9 mouse cellular contexts compared by ENCODE assay signal in genomic region chr2:26118584-26119309, GRCm38 (mm10). TPM values are rescaled to one million over a fixed set of nuclear protein-coding genes. Genes with fewer than 3 reads are reported as not detected.
A peak's percentile ranks its signal among the peaks of the same experiment; 100 is the strongest.
DNase-seq lines count a peak whose midpoint lies in the region; ATAC-seq and TF ChIP-seq lines count a peak whose summit lies in the region.
"Had no signal": no experiment of that assay in that cellular context is flagged by ENCODE, and none has a peak within 500 bp of the region (broad histone marks: within the 10 kb centered on the region; RNA-seq: fewer than 3 reads in every experiment).

No protein-coding gene starts in this region.

- H3K9ac ChIP-seq in hindbrain, postnatal 0 days (replicated peaks; ENCODE audit: low read length) = 0 out of 2 replicates have a peak overlapping the region, but pooled peaks have one; percentile 17
- no peak overlapping the region for H3K9ac ChIP-seq in lung, postnatal 0 days (replicated peaks; ENCODE audit: low read depth)

- no peak for TF ChIP-seq EP300 in lung, postnatal 0 days (IDR thresholded peaks at IDR 0.05)

- H3K27ac ChIP-seq in hindbrain, postnatal 0 days = peak overlapping the region; percentile 67
- no peak overlapping the region for H3K27ac ChIP-seq in lung, postnatal 0 days (ENCODE audit: low read length)
- H3K27ac ChIP-seq: macrophage had no signal

- H3K9me3 ChIP-seq in megakaryocyte, embryonic 14.5 days = no peaks in the 10 kb centered on the region
- no peaks in the 10 kb centered on the region for H3K9me3 ChIP-seq in hindbrain, postnatal 0 days (ENCODE audit: low read length)
- H3K9me3 ChIP-seq in lung, postnatal 0 days (ENCODE audit: low read length) = no peaks in the 10 kb centered on the region

- peaks cover 95% of the 10 kb centered on the region for H3K4me1 ChIP-seq in megakaryocyte, embryonic 14.5 days
- peaks cover 12% of the 10 kb centered on the region for H3K4me1 ChIP-seq in hindbrain, postnatal 0 days (ENCODE audit: insufficient read depth, low read length)
- H3K4me1 ChIP-seq in lung, postnatal 0 days (ENCODE audit: insufficient read depth, low read depth, low read length) = peaks cover 16% of the 10 kb centered on the region

- peak; percentile 45 for DNase-seq in adrenal gland, adult 2 months
- DNase-seq in adrenal gland, adult 8-10 months = no peak
- DNase-seq in hindbrain, postnatal 0 days (ENCODE audit: low spot score) = peak; percentile 72
- DNase-seq in lung, postnatal 0 days (ENCODE audit: low spot score) = no peak
- no peak for DNase-seq in ovary, postnatal 14 days (ENCODE audit: low spot score)
- DNase-seq in testis, postnatal 14 days (ENCODE audit: low spot score) = no peak

- H3K4me3 ChIP-seq in megakaryocyte, embryonic 14.5 days (replicated peaks) = peak overlapping the region; percentile 70
- H3K4me3 ChIP-seq in hindbrain, postnatal 0 days (ENCODE audit: low read length) = no peak overlapping the region
- no peak overlapping the region for H3K4me3 ChIP-seq in lung, postnatal 0 days (ENCODE audit: low read depth, low read length)

- H3K27me3 ChIP-seq in megakaryocyte, embryonic 14.5 days (replicated peaks) = peaks cover 54% of the 10 kb centered on the region
- H3K27me3 ChIP-seq in hindbrain, postnatal 0 days (ENCODE audit: insufficient read depth, low read length) = no peaks in the 10 kb centered on the region; the same call in 1 of the 2 replicates
- no peaks in the 10 kb centered on the region for H3K27me3 ChIP-seq in lung, postnatal 0 days (replicated peaks; ENCODE audit: insufficient read depth, low read length)

- no peak for TF ChIP-seq CTCF in hindbrain, postnatal 0 days (IDR thresholded peaks at IDR 0.05; ENCODE audit: low read depth)
- TF ChIP-seq CTCF in lung, postnatal 0 days (IDR thresholded peaks at IDR 0.05) = no peak

- no peak for ATAC-seq in megakaryocyte, adult 5-6 weeks (ENCODE audit: poor library complexity, severe bottlenecking)
- peak; percentile 53 for ATAC-seq in hindbrain, postnatal 0 days
- ATAC-seq in lung, postnatal 0 days = peak; percentile 18

- no peak overlapping the region for H3K4me2 ChIP-seq in hindbrain, postnatal 0 days (ENCODE audit: low read depth, low read length)
- no peak overlapping the region for H3K4me2 ChIP-seq in lung, postnatal 0 days (replicated peaks; ENCODE audit: low read depth, low read length)

- 44% methylated on average over 4 of the region's 4 CpGs for WGBS in hindbrain, postnatal 0 days
- 53% methylated on average over 4 of the region's 4 CpGs for WGBS in lung, postnatal 0 days

- H3K36me3 ChIP-seq in megakaryocyte, embryonic 14.5 days (replicated peaks; ENCODE audit: low read length) = peaks cover 26% of the 10 kb centered on the region
- no peaks in the 10 kb centered on the region for H3K36me3 ChIP-seq in hindbrain, postnatal 0 days (ENCODE audit: insufficient read depth, low read length)
- H3K36me3 ChIP-seq in lung, postnatal 0 days (ENCODE audit: insufficient read depth, low read length) = no peaks in the 10 kb centered on the region

RNA-seq across cellular contexts. Expression of gene Nacc2, which starts 4.3 kb away (rescaled TPM):
- 10 to 100 TPM; 36.1 to 52.3 TPM for total RNA-seq in adrenal gland, adult 2 months (2021)
- 69.8 and 94.3 TPM in 2 replicates for polyA plus RNA-seq in adrenal gland, adult 2 months (2012; rRNA removed)
- total RNA-seq in adrenal gland, adult 8-10 months (2022) = 10 to 100 TPM; 42.6 to 58.0 (median 46.9) TPM
- polyA plus RNA-seq in megakaryocyte, embryonic 14.5 days (2012; ENCODE audit: insufficient read depth, low replicate concordance) = 63.1 and 124 TPM in 2 replicates
- total RNA-seq in megakaryocyte, adult 5-6 weeks (2015) = 2.1 and 3.0 TPM in 2 replicates
- total RNA-seq in megakaryocyte, adult 5-6 weeks (2017) = 1.7 and 3.6 TPM in 2 replicates
- total RNA-seq in hindbrain, postnatal 0 days (2014; rRNA removed) = 50.1 and 61.4 TPM in 2 replicates
- 28.7 and 29.9 TPM in 2 replicates for polyA plus RNA-seq in hindbrain, postnatal 0 days (2015; fragmentation: Nextera tagmentation; extraction: Ambion mirVana)
- polyA plus RNA-seq in lung, postnatal 0 days (2015; fragmentation: Nextera tagmentation; extraction: Ambion mirVana) = 7.1 and 9.2 TPM in 2 replicates

Comparison
In these comparisons a context has a peak if more than half of its experiments do, and no peak if none do; other contexts are left out.
1. DNase-seq: peak in adrenal gland, adult 2 months (single experiment) and hindbrain, postnatal 0 days (single experiment); none in adrenal gland, adult 8-10 months (single experiment), lung, postnatal 0 days (single experiment), ovary, postnatal 14 days (single experiment) and testis, postnatal 14 days (single experiment).
2. RNA of gene Nacc2, which starts 4.3 kb away (total RNA-seq): 50.1 to 61.4 TPM in hindbrain, postnatal 0 days, 36.1 to 52.3 TPM in adrenal gland, adult 2 months and 42.6 to 58.0 TPM in adrenal gland, adult 8-10 months; 1.7 to 3.6 TPM in megakaryocyte, adult 5-6 weeks; every median in the first group is over 4 times any median in the second.